Mouse (Mus musculus) myocyte (in vitro differentiated cells): Measurements from ENCODE around the gene Igf2r. TPM values are rescaled to one million over a fixed set of nuclear protein-coding genes. Genes with fewer than 3 reads are reported as not detected.

Experiments
- H3K27me3 ChIP-seq: one replicate; pipeline ENCODE4 v1.6.1; 2011; ENCODE audit not compliant: control insufficient read depth, insufficient read depth, insufficient read length
- H3K36me3 ChIP-seq: one replicate; pipeline ENCODE4 v1.6.1; 2011; ENCODE audit not compliant: control insufficient read depth, insufficient read depth
- H3K4me2 ChIP-seq: one replicate; pipeline ENCODE4 v1.6.1; 2011; ENCODE audit warnings: low read depth, control low read depth
- H3K4me3 ChIP-seq: one replicate; pipeline ENCODE4 v1.5.1; 2011; ENCODE audit warnings: mild to moderate bottlenecking, control low read depth, moderate library complexity
- H3K79me2 ChIP-seq: one replicate; pipeline ENCODE4 v1.6.1; 2011; ENCODE audit not compliant: control insufficient read depth, insufficient read depth
- H3ac ChIP-seq: one replicate; pipeline ENCODE4 v1.6.1; 2011; ENCODE audit not compliant: control insufficient read depth, insufficient read length
- CEBPB ChIP-seq: IDR thresholded peaks from 2 replicates; pipeline ENCODE4 v1.6.1; 2011; ENCODE audit warnings: mild to moderate bottlenecking, moderate library complexity; ENCODE audit not compliant: poor library complexity, insufficient read depth, severe bottlenecking
- E2F4 ChIP-seq: IDR thresholded peaks from one replicate; pipeline ENCODE4 v1.6.1; 2011; ENCODE audit warnings: mild to moderate bottlenecking, control low read depth, moderate library complexity; ENCODE audit not compliant: insufficient read depth
- MAX ChIP-seq: IDR thresholded peaks from one replicate; pipeline ENCODE4 v1.6.1; 2011; ENCODE audit warnings: low read depth, mild to moderate bottlenecking, control low read depth
- MYOD1 ChIP-seq, 3 experiments: IDR thresholded peaks; one replicate each; pipeline ENCODE4 v1.6.1; 2011; ENCODE audit warnings: control low read depth in 2 of 3, low read depth in 2 of 3, mild to moderate bottlenecking in 2 of 3, moderate library complexity in 1 of 3; ENCODE audit not compliant: insufficient read length in 2 of 3, control insufficient read depth in 1 of 3
- MYOG ChIP-seq, 3 experiments: IDR thresholded peaks; one replicate each; pipeline ENCODE4 v1.6.1; 2011; ENCODE audit warnings: control low read depth in 2 of 3, low read depth in 2 of 3, mild to moderate bottlenecking in 2 of 3; ENCODE audit not compliant: insufficient read length in 2 of 3, control insufficient read depth in 1 of 3, insufficient read depth in 1 of 3
- POLR2A ChIP-seq: IDR thresholded peaks from one replicate; pipeline ENCODE4 v1.6.1; 2011; ENCODE audit warnings: low read depth, mild to moderate bottlenecking, control low read depth, moderate library complexity; ENCODE audit not compliant: insufficient read length
- POLR2AphosphoS2 ChIP-seq: IDR thresholded peaks from one replicate; pipeline ENCODE4 v1.6.1; 2011; ENCODE audit warnings: low read depth, control low read depth; ENCODE audit not compliant: insufficient read length
- REST ChIP-seq: IDR thresholded peaks from one replicate; pipeline ENCODE4 v1.6.1; 2011; ENCODE audit warnings: mild to moderate bottlenecking, control low read depth, moderate library complexity; ENCODE audit not compliant: insufficient read depth, insufficient read length
- SRF ChIP-seq: IDR thresholded peaks from one replicate; pipeline ENCODE4 v1.6.1; 2011; ENCODE audit warnings: low read depth; ENCODE audit not compliant: control insufficient read depth, insufficient read length
- TCF12 ChIP-seq: IDR thresholded peaks from one replicate; pipeline ENCODE4 v1.6.1; 2011; ENCODE audit warnings: mild to moderate bottlenecking, control low read depth; ENCODE audit not compliant: poor library complexity, insufficient read depth, severe bottlenecking
- TCF3 ChIP-seq: IDR thresholded peaks from one replicate; pipeline ENCODE4 v1.6.1; 2011; ENCODE audit warnings: low read depth, control low read depth; ENCODE audit not compliant: insufficient read length
- USF1 ChIP-seq: IDR thresholded peaks from one replicate; pipeline ENCODE4 v1.6.1; 2011; ENCODE audit warnings: low read depth, mild to moderate bottlenecking, control low read depth, moderate library complexity
- polyA plus RNA-seq: library from polyadenylated mRNA; unstranded; fragments of >200 nt; fragmentation: generic; extraction: Trizol; gene quantifications from one replicate; pipeline ENCODE4 v1.2.1, GENCODE M21; 2012; ENCODE audit warnings: missing spikeins

The Igf2r gene
- polyA plus RNA-seq, 1 experiment = 21.6 TPM

DNA sequence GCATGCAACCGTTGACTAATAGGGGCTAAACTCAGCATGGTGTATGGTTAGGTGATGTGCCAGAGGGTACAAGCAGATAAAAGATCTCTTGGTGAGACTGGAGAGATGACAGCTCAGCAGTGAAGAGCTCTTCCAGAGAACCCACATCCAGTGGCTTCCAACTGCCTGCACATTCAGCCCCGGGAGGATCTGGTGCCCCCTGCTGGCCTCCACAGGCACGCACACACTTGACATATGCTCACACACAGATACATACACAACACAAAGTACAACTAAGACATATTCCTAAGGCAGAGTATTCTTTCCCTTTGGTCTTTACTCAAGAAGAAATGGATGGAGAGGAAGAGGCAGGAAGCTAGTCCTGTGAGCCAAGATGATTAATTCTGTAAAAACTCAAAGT lies 129.9 kb downstream of the Igf2r start:
- H3K4me3 ChIP-seq = no peak overlapping the region
- H3K4me2 ChIP-seq = no peak overlapping the region
- no peaks in the 10 kb centered on the region for H3K36me3 ChIP-seq
- peaks cover 14% of the 10 kb centered on the region for H3K27me3 ChIP-seq
- H3K79me2 ChIP-seq = no peaks in the 10 kb centered on the region
- TF ChIP-seq POLR2A = no peak
- TF ChIP-seq MYOG (IDR thresholded peaks at IDR 0.05; ENCODE audit: control insufficient read depth in 1 of 3, insufficient read depth in 1 of 3, insufficient read length in 2 of 3, low read depth in 2 of 3) = no peak
- TF ChIP-seq TCF3 = no peak
- TF ChIP-seq MAX = no peak
- no peak for TF ChIP-seq MYOD1 (IDR thresholded peaks at IDR 0.05; ENCODE audit: control insufficient read depth in 1 of 3, insufficient read length in 2 of 3, low read depth in 2 of 3)
- TF ChIP-seq USF1 = no peak
- TF ChIP-seq TCF12 = no peak
- H3ac ChIP-seq = no peak overlapping the region

GRCm38 (mm10) chr17:12634814-12635213 lies 134.7 kb downstream of the Igf2r start:
- Histone ChIP-seq H3K4me2 (no peak overlapping the region), H3K27me3 (peaks cover 7% of the 10 kb centered on the region), H3K4me3 (no peak overlapping the region), H3K79me2 (no peaks in the 10 kb centered on the region), H3K36me3 (no peaks in the 10 kb centered on the region), H3ac (no peak overlapping the region)
- TF ChIP-seq MYOD1 (IDR thresholded peaks at IDR 0.05; ENCODE audit: control insufficient read depth in 1 of 3, insufficient read length in 2 of 3, low read depth in 2 of 3) (no peak), POLR2AphosphoS2 (no peak), MYOG (IDR thresholded peaks at IDR 0.05; ENCODE audit: control insufficient read depth in 1 of 3, insufficient read depth in 1 of 3, insufficient read length in 2 of 3, low read depth in 2 of 3) (no peak), MAX (no peak), E2F4 (no peak), SRF (no peak), REST (no peak), CEBPB (no peak), TCF12 (no peak)

Other genes with a start within 250 kb of the Igf2r start
- gene Slc22a2, start 185.5 kb downstream of the Igf2r start, polyA plus RNA-seq = not detected
- gene Slc22a1, start 93.8 kb downstream of the Igf2r start, polyA plus RNA-seq = not detected
- 0.10 TPM for gene Mas1, start 98.5 kb upstream of the Igf2r start, polyA plus RNA-seq
- gene Mrgprh, start 106.4 kb upstream of the Igf2r start, polyA plus RNA-seq = not detected
- gene Pnldc1, start 140.6 kb upstream of the Igf2r start, polyA plus RNA-seq = 0.05 TPM
- gene Tcp1, start 146.0 kb upstream of the Igf2r start, polyA plus RNA-seq = 237 TPM
- 64.1 TPM for gene Mrpl18, start 146.7 kb upstream of the Igf2r start, polyA plus RNA-seq
- 0.76 TPM for gene Acat3, start 170.9 kb upstream of the Igf2r start, polyA plus RNA-seq
- gene Acat2, start 191.1 kb upstream of the Igf2r start, polyA plus RNA-seq = 81.9 TPM
- gene Wtap, start 224.5 kb upstream of the Igf2r start, polyA plus RNA-seq = 21.3 TPM
- gene Sod2, start 237.2 kb upstream of the Igf2r start, polyA plus RNA-seq = 172 TPM